ENCODE assay signal across 24 mouse cellular contexts in the genomic region with DNA sequence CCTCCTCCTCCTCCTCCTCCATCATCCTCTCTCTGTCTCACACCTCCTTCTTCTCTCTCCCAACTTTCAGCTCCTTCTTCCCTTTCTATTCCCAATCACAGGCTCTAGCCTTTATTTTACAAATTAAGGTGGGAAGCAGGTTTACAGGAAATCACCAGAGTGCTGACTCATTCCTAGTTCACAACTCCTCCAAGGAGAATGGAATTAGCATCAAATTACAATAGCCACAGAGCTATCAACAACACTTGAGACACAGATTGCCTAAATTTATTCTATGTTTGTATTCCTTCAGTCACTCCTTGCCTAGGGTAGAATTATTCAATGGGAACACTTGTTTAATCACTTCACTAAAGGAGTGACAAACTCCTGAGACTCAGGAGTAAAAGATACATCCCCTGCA.
A peak's percentile ranks its signal among the peaks of the same experiment; 100 is the strongest.
DNase-seq lines count a peak whose midpoint lies in the region; ATAC-seq and TF ChIP-seq lines count a peak whose summit lies in the region.
"Had no signal": no experiment of that assay in that cellular context is flagged by ENCODE, and none has a peak within 500 bp of the region (broad histone marks: within the 10 kb centered on the region; RNA-seq: fewer than 3 reads in every experiment).

No protein-coding gene starts in this region.

- in situ Hi-C loops in Patski (cut with MboI; ENCODE audit: low pct_unique_long_range_greater_than_20kb): loop anchor here (5.0 to 10.0 kb wide), 2 partner anchors 85 to 228 kb away; no protein-coding TSS in a partner anchor

- TF ChIP-seq EP300 in ES-Bruce4 (IDR thresholded peaks at IDR 0.05; ENCODE audit: insufficient read depth, low read depth, low read length): no peak
- no peak for TF ChIP-seq EP300 in liver, postnatal 0 days (IDR thresholded peaks at IDR 0.05; ENCODE audit: low read depth)

- H3K36me3 ChIP-seq in ES-Bruce4 (ENCODE audit: control insufficient read depth, insufficient read depth, low read length, poor library complexity, severe bottlenecking): no peaks in the 10 kb centered on the region
- no peaks in the 10 kb centered on the region for H3K36me3 ChIP-seq in liver, postnatal 0 days (replicated peaks; ENCODE audit: insufficient read depth, low read length)
- H3K36me3 ChIP-seq: embryonic facial prominence, embryonic 13.5 days; embryonic facial prominence, embryonic 15.5 days; forebrain, embryonic 10.5 days; forebrain, embryonic 12.5 days; G1E had no signal

- H3K4me3 ChIP-seq in ES-Bruce4 (ENCODE audit: low read depth, low read length): no peak overlapping the region
- no peak overlapping the region for H3K4me3 ChIP-seq in liver, postnatal 0 days (ENCODE audit: low read depth, low read length)
- H3K4me3 ChIP-seq: embryonic facial prominence, embryonic 13.5 days; embryonic facial prominence, embryonic 15.5 days; erythroblast, embryonic 14.5 days; forebrain, embryonic 10.5 days; forebrain, embryonic 12.5 days had no signal

- no peak overlapping the region for H3K4me2 ChIP-seq in liver, postnatal 0 days (ENCODE audit: low read depth, low read length)
- H3K4me2 ChIP-seq: embryonic facial prominence, embryonic 13.5 days; embryonic facial prominence, embryonic 15.5 days; forebrain, embryonic 12.5 days had no signal

- CTCF ChIA-PET in Patski (lab: Charles Lee): interaction anchor here (1.4 kb wide), 1 partner anchor 16 kb away, joined by 6 read pairs; no protein-coding TSS in a partner anchor

- H3K9ac ChIP-seq in ES-Bruce4 (ENCODE audit: low read depth, poor library complexity, severe bottlenecking): no peak overlapping the region
- H3K9ac ChIP-seq in liver, postnatal 0 days (replicated peaks): no peak overlapping the region
- H3K9ac ChIP-seq: embryonic facial prominence, embryonic 13.5 days; embryonic facial prominence, embryonic 15.5 days; forebrain, embryonic 12.5 days had no signal

- POLR2A ChIA-PET in Patski (lab: Charles Lee): no interaction called here

- peak; percentile 70 for DNase-seq in ES-CJ7 (ENCODE audit: low read depth, low spot score)
- DNase-seq in Patski (ENCODE audit: low read depth, low spot score): peak; percentile 60
- peak; percentile 69 for DNase-seq in ZHBTc4 (ENCODE audit: low read depth, low spot score)
- DNase-seq in cerebellum, adult 9-11 months: no peak
- DNase-seq in adrenal gland, adult 2 months: no peak
- no peak for DNase-seq in liver, postnatal 0 days
- DNase-seq: adrenal gland, postnatal 10 days; adrenal gland, postnatal 25 days; cerebellum, adult 11 months; cerebellum, adult 18-20 months; cerebellum, adult 8-10 months; cerebellum, postnatal 14 days; cerebellum, postnatal 36 days; embryo, embryonic 11 days had no signal

- TF ChIP-seq CTCF in ES-Bruce4 (IDR thresholded peaks at IDR 0.05; ENCODE audit: low read depth, low read length): no peak
- no peak for TF ChIP-seq CTCF in Patski (IDR thresholded peaks at IDR 0.05)
- TF ChIP-seq CTCF in liver, postnatal 0 days (IDR thresholded peaks at IDR 0.05; ENCODE audit: low read depth): no peak

- no peak for TF ChIP-seq POLR2A in ES-Bruce4 (IDR thresholded peaks at IDR 0.05; ENCODE audit: insufficient read depth, low read length)

- H3K27me3 ChIP-seq in ES-Bruce4 (ENCODE audit: control insufficient read depth, insufficient read depth, low read length, poor library complexity, severe bottlenecking) (no peaks in the 10 kb centered on the region), Patski (no peaks in the 10 kb centered on the region)
- no peaks in the 10 kb centered on the region for H3K27me3 ChIP-seq in liver, postnatal 0 days (ENCODE audit: insufficient read depth, low read length)
- H3K27me3 ChIP-seq: embryonic facial prominence, embryonic 13.5 days; embryonic facial prominence, embryonic 15.5 days; forebrain, embryonic 12.5 days had no signal

- no peaks in the 10 kb centered on the region for H3K4me1 ChIP-seq in ES-Bruce4 (ENCODE audit: control insufficient read depth, insufficient read depth, low read length)
- no peaks in the 10 kb centered on the region for H3K4me1 ChIP-seq in liver, postnatal 0 days (ENCODE audit: insufficient read depth)
- H3K4me1 ChIP-seq: embryonic facial prominence, embryonic 13.5 days; embryonic facial prominence, embryonic 15.5 days; forebrain, embryonic 10.5 days; forebrain, embryonic 12.5 days had no signal

- H3K27ac ChIP-seq in ES-Bruce4 (ENCODE audit: insufficient read depth, low read length): peak overlapping the region; percentile 80
- no peak overlapping the region for H3K27ac ChIP-seq in liver, postnatal 0 days (ENCODE audit: low read depth)
- H3K27ac ChIP-seq: embryonic facial prominence, embryonic 13.5 days; embryonic facial prominence, embryonic 15.5 days; forebrain, embryonic 10.5 days; forebrain, embryonic 12.5 days had no signal

- ATAC-seq in Patski: peak; percentile 87
- ATAC-seq in liver, postnatal 0 days: no peak
- ATAC-seq: activated CD4-positive, CD25-positive, alpha-beta regulatory T cell, adult 4 months; forebrain, embryonic 14.5 days; forebrain, embryonic 16.5 days had no signal

- H3K9me3 ChIP-seq in ES-Bruce4 (replicated peaks; ENCODE audit: control insufficient read depth, insufficient read depth, low read length, poor library complexity, severe bottlenecking): no peaks in the 10 kb centered on the region; the same call in 1 of the 2 replicates
- H3K9me3 ChIP-seq in liver, postnatal 0 days (ENCODE audit: low read length): 0 out of 2 replicates have a peak, but pooled peaks cover 3% of the 10 kb centered on the region
- H3K9me3 ChIP-seq: embryonic facial prominence, embryonic 15.5 days had no signal

Comparison
In these comparisons a context has a peak if more than half of its experiments do, and no peak if none do; other contexts are left out.
1. DNase-seq: peak in ES-CJ7 (single experiment), Patski (single experiment) and ZHBTc4 (single experiment); none in cerebellum, adult 9-11 months (single experiment), adrenal gland, adult 2 months (single experiment) and liver, postnatal 0 days (single experiment).